ENCODE assay signal across 23 mouse cellular contexts in genomic region chr13:56175848-56176247, GRCm38 (mm10). TPM values are rescaled to one million over a fixed set of nuclear protein-coding genes. Genes with fewer than 3 reads are reported as not detected.
DNase-seq lines count a peak whose midpoint lies in the region; ATAC-seq and TF ChIP-seq lines count a peak whose summit lies in the region.
"Had no signal": no experiment of that assay in that cellular context is flagged by ENCODE, and none has a peak within 500 bp of the region (broad histone marks: within the 10 kb centered on the region; RNA-seq: fewer than 3 reads in every experiment).

No protein-coding gene starts in this region.

- no peak for TF ChIP-seq CTCF in liver, postnatal 0 days (IDR thresholded peaks at IDR 0.05; ENCODE audit: low read depth)

- peak overlapping the region; percentile 19; the same call in 1 of the 2 replicates for H3K4me3 ChIP-seq in liver, postnatal 0 days (ENCODE audit: low read depth, low read length)
- no peak overlapping the region for H3K4me3 ChIP-seq in liver, embryonic 12.5 days
- no peak overlapping the region for H3K4me3 ChIP-seq in embryonic facial prominence, embryonic 13.5 days
- no peak overlapping the region for H3K4me3 ChIP-seq in limb, embryonic 15.5 days
- no peak overlapping the region for H3K4me3 ChIP-seq in hindbrain, embryonic 11.5 days (ENCODE audit: low read depth, low read length)
- H3K4me3 ChIP-seq: heart, embryonic 13.5 days; neural tube, embryonic 12.5 days had no signal

- WGBS in liver, postnatal 0 days (ENCODE audit: insufficient replicate concordance): 32% methylated on average over 4 of the region's 4 CpGs
- 67% methylated on average over 4 of the region's 4 CpGs for WGBS in liver, embryonic 12.5 days (ENCODE audit: insufficient replicate concordance)
- WGBS in embryonic facial prominence, embryonic 13.5 days: 47% methylated on average over 4 of the region's 4 CpGs
- 44% methylated on average over 4 of the region's 4 CpGs for WGBS in limb, embryonic 15.5 days
- WGBS in hindbrain, embryonic 11.5 days: 78% methylated on average over 4 of the region's 4 CpGs

- no peaks in the 10 kb centered on the region for H3K36me3 ChIP-seq in liver, postnatal 0 days (replicated peaks; ENCODE audit: insufficient read depth, low read length)
- no peaks in the 10 kb centered on the region for H3K36me3 ChIP-seq in liver, embryonic 12.5 days
- H3K36me3 ChIP-seq in embryonic facial prominence, embryonic 13.5 days: no peaks in the 10 kb centered on the region
- H3K36me3 ChIP-seq in limb, embryonic 15.5 days: no peaks in the 10 kb centered on the region
- H3K36me3 ChIP-seq in hindbrain, embryonic 11.5 days (ENCODE audit: control insufficient read depth, insufficient read depth, low read length): no peaks in the 10 kb centered on the region
- H3K36me3 ChIP-seq: heart, embryonic 13.5 days; neural tube, embryonic 12.5 days had no signal

- DNase-seq in liver, postnatal 0 days: no peak
- DNase-seq in thymus, postnatal 14 days: peak; percentile 74
- no peak for DNase-seq in hindbrain, embryonic 11.5 days (ENCODE audit: low spot score)
- no peak for DNase-seq in cerebellum, postnatal 36 days
- no peak for DNase-seq in T-cell, adult 2 months (ENCODE audit: low spot score)
- DNase-seq: cerebellum, adult 8-10 months; gastrocnemius, postnatal 10 days; heart, adult 18-20 months; kidney, adult 8-10 months; kidney, postnatal 36 days; left cerebral cortex, postnatal 4 days; lung, embryonic 14.5 days; lung, postnatal 36 days; right cerebral cortex, postnatal 14 days had no signal

- H3K9ac ChIP-seq in liver, postnatal 0 days (replicated peaks): no peak overlapping the region; the same call in 1 of the 2 replicates
- no peak overlapping the region for H3K9ac ChIP-seq in liver, embryonic 12.5 days
- H3K9ac ChIP-seq in embryonic facial prominence, embryonic 13.5 days: no peak overlapping the region
- no peak overlapping the region for H3K9ac ChIP-seq in limb, embryonic 15.5 days
- no peak overlapping the region for H3K9ac ChIP-seq in hindbrain, embryonic 11.5 days (ENCODE audit: low read depth, low read length)
- H3K9ac ChIP-seq: heart, embryonic 13.5 days; hindbrain, embryonic 14.5 days; lung, embryonic 14.5 days; neural tube, embryonic 12.5 days had no signal

- H3K4me1 ChIP-seq in liver, postnatal 0 days (ENCODE audit: insufficient read depth): peaks cover 14% of the 10 kb centered on the region
- H3K4me1 ChIP-seq in liver, embryonic 12.5 days: no peaks in the 10 kb centered on the region
- peaks cover 37% of the 10 kb centered on the region for H3K4me1 ChIP-seq in embryonic facial prominence, embryonic 13.5 days
- H3K4me1 ChIP-seq in limb, embryonic 15.5 days: peaks cover 43% of the 10 kb centered on the region
- no peaks in the 10 kb centered on the region for H3K4me1 ChIP-seq in hindbrain, embryonic 11.5 days (replicated peaks; ENCODE audit: control insufficient read depth, insufficient read depth, low read length)

- H3K9me3 ChIP-seq in liver, postnatal 0 days (ENCODE audit: low read length): no peaks in the 10 kb centered on the region
- no peaks in the 10 kb centered on the region for H3K9me3 ChIP-seq in liver, embryonic 12.5 days (replicated peaks)
- H3K9me3 ChIP-seq in embryonic facial prominence, embryonic 13.5 days: no peaks in the 10 kb centered on the region
- H3K9me3 ChIP-seq in limb, embryonic 15.5 days: no peaks in the 10 kb centered on the region
- no peaks in the 10 kb centered on the region for H3K9me3 ChIP-seq in hindbrain, embryonic 11.5 days (ENCODE audit: control insufficient read depth, low read length)
- H3K9me3 ChIP-seq: heart, embryonic 13.5 days; neural tube, embryonic 12.5 days had no signal

- peak overlapping the region; percentile 60 for H3K27ac ChIP-seq in liver, postnatal 0 days (ENCODE audit: low read depth)
- H3K27ac ChIP-seq in liver, embryonic 12.5 days: no peak overlapping the region
- H3K27ac ChIP-seq in embryonic facial prominence, embryonic 13.5 days: peak overlapping the region; percentile 52
- peak overlapping the region; percentile 28; the same call in 1 of the 2 replicates for H3K27ac ChIP-seq in limb, embryonic 15.5 days
- H3K27ac ChIP-seq in hindbrain, embryonic 11.5 days (ENCODE audit: low read depth, low read length): no peak overlapping the region
- H3K27ac ChIP-seq: heart, embryonic 13.5 days; hindbrain, embryonic 14.5 days; neural tube, embryonic 12.5 days had no signal

- TF ChIP-seq EP300 in liver, postnatal 0 days (IDR thresholded peaks at IDR 0.05; ENCODE audit: low read depth): no peak

- H3K27me3 ChIP-seq in liver, postnatal 0 days (ENCODE audit: insufficient read depth, low read length): no peaks in the 10 kb centered on the region
- no peaks in the 10 kb centered on the region for H3K27me3 ChIP-seq in liver, embryonic 12.5 days (replicated peaks)
- peaks cover 3% of the 10 kb centered on the region; the same call in 1 of the 2 replicates for H3K27me3 ChIP-seq in embryonic facial prominence, embryonic 13.5 days
- H3K27me3 ChIP-seq in limb, embryonic 15.5 days: no peaks in the 10 kb centered on the region
- H3K27me3 ChIP-seq in hindbrain, embryonic 11.5 days (ENCODE audit: control insufficient read depth, insufficient read depth, low read length): no peaks in the 10 kb centered on the region
- H3K27me3 ChIP-seq: CH12.LX; neural tube, embryonic 12.5 days had no signal

- peak overlapping the region; percentile 62 for H3K4me2 ChIP-seq in liver, postnatal 0 days (ENCODE audit: low read depth, low read length)
- no peak overlapping the region for H3K4me2 ChIP-seq in liver, embryonic 12.5 days
- H3K4me2 ChIP-seq in embryonic facial prominence, embryonic 13.5 days: no peak overlapping the region
- H3K4me2 ChIP-seq in limb, embryonic 15.5 days: no peak overlapping the region
- no peak overlapping the region for H3K4me2 ChIP-seq in hindbrain, embryonic 11.5 days (replicated peaks; ENCODE audit: low read depth, low read length)
- H3K4me2 ChIP-seq: heart, embryonic 13.5 days; hindbrain, embryonic 14.5 days; lung, embryonic 14.5 days; midbrain, embryonic 11.5 days; neural tube, embryonic 12.5 days had no signal

- ATAC-seq in liver, postnatal 0 days: no peak
- ATAC-seq in liver, embryonic 12.5 days: no peak
- no peak for ATAC-seq in embryonic facial prominence, embryonic 13.5 days (ENCODE audit: insufficient number of reproducible peaks, insufficient read depth, low FRiP score, low TSS enrichment, low read depth)
- ATAC-seq in limb, embryonic 15.5 days (ENCODE audit: insufficient number of reproducible peaks, low FRiP score, low TSS enrichment, low read depth): no peak
- no peak for ATAC-seq in hindbrain, embryonic 11.5 days (ENCODE audit: low FRiP score)
- ATAC-seq: forebrain, embryonic 14.5 days had no signal

RNA-seq across cellular contexts. Expression of gene Tifab, which starts 2.8 kb away (rescaled TPM):
- 6.8 and 8.2 TPM in 2 replicates for polyA plus RNA-seq in liver, postnatal 0 days (2015; fragmentation: Nextera tagmentation; extraction: Ambion mirVana)
- 4.7 and 5.0 TPM in 2 replicates for polyA plus RNA-seq in liver, embryonic 12.5 days (2016; fragmentation: Nextera tagmentation; extraction: Ambion mirVana)
- polyA plus RNA-seq in embryonic facial prominence, embryonic 13.5 days (2015; fragmentation: Nextera tagmentation; extraction: Ambion mirVana): 1.1 and 1.7 TPM in 2 replicates
- 3.2 and 3.8 TPM in 2 replicates for polyA plus RNA-seq in limb, embryonic 15.5 days (2015; fragmentation: Nextera tagmentation; extraction: Ambion mirVana)
- polyA plus RNA-seq in hindbrain, embryonic 11.5 days (2014; fragmentation: Nextera tagmentation; extraction: Ambion mirVana): 0.45 and 0.71 TPM in 2 replicates

RNA-seq across cellular contexts. Expression of gene H2afy, which starts 39.7 kb away (rescaled TPM):
- polyA plus RNA-seq in liver, postnatal 0 days (2015; fragmentation: Nextera tagmentation; extraction: Ambion mirVana): 84.3 and 87.4 TPM in 2 replicates
- polyA plus RNA-seq in liver, embryonic 12.5 days (2016; fragmentation: Nextera tagmentation; extraction: Ambion mirVana): 162 and 164 TPM in 2 replicates
- 338 and 383 TPM in 2 replicates for polyA plus RNA-seq in embryonic facial prominence, embryonic 13.5 days (2015; fragmentation: Nextera tagmentation; extraction: Ambion mirVana)
- 242 and 272 TPM in 2 replicates for polyA plus RNA-seq in limb, embryonic 15.5 days (2015; fragmentation: Nextera tagmentation; extraction: Ambion mirVana)
- polyA plus RNA-seq in hindbrain, embryonic 11.5 days (2014; fragmentation: Nextera tagmentation; extraction: Ambion mirVana): 578 and 619 TPM in 2 replicates

Comparison
In these comparisons a context has a peak if more than half of its experiments do, and no peak if none do; other contexts are left out.
1. H3K27ac ChIP-seq: peak in liver, postnatal 0 days (single experiment), embryonic facial prominence, embryonic 13.5 days (single experiment) and limb, embryonic 15.5 days (single experiment); none in liver, embryonic 12.5 days (single experiment) and hindbrain, embryonic 11.5 days (single experiment).